Mouse (Mus musculus) midbrain, embryonic 15.5 days (tissue): ENCODE data around the gene Gm20458. TPM values are rescaled to one million over a fixed set of nuclear protein-coding genes. Genes with fewer than 3 reads are reported as not detected.

ENCODE experiments used
- ATAC-seq: fragments of 200-750 bp; cut with Nextera tagmentation; replicated peaks from 2 replicates; pipeline ENCODE4 v1.8.0; 2017; ENCODE audit warnings: moderate TSS enrichment
- H3K27ac ChIP-seq: fragments of 300-500 bp; sonication (generic); 2 replicates; pipeline ENCODE4 v1.5.1; 2015; ENCODE audit warnings: mild to moderate bottlenecking, inconsistent platforms
- H3K27me3 ChIP-seq: fragments of 300-500 bp; sonication (generic); replicated peaks from 2 replicates; pipeline ENCODE4 v1.6.1; 2015; ENCODE audit warnings: inconsistent platforms
- H3K36me3 ChIP-seq: fragments of 300-500 bp; sonication (generic); replicated peaks from 2 replicates; pipeline ENCODE4 v1.6.1; 2015; ENCODE audit warnings: inconsistent platforms
- H3K4me1 ChIP-seq: fragments of 300-500 bp; sonication (generic); 2 replicates; pipeline ENCODE4 v1.6.1; 2015; ENCODE audit warnings: inconsistent platforms
- H3K4me2 ChIP-seq: fragments of 300-500 bp; sonication (generic); 2 replicates; pipeline ENCODE4 v1.6.1; 2015; ENCODE audit warnings: inconsistent platforms, mild to moderate bottlenecking, moderate library complexity
- H3K4me3 ChIP-seq: fragments of 300-500 bp; sonication (generic); 2 replicates; pipeline ENCODE4 v1.5.1; 2015; ENCODE audit warnings: mild to moderate bottlenecking, inconsistent platforms
- H3K9ac ChIP-seq: fragments of 300-500 bp; sonication (generic); 2 replicates; pipeline ENCODE4 v1.6.1; 2015; ENCODE audit warnings: mild to moderate bottlenecking, inconsistent platforms
- H3K9me3 ChIP-seq: fragments of 300-500 bp; sonication (generic); 2 replicates; pipeline ENCODE4 v1.6.1; 2016; ENCODE audit warnings: inconsistent platforms
- WGBS: fragments of 180-500 bp; shearing (Covaris S2); methylation state at CpG from one replicate; pipeline ENCODE4 v1.1.7; 2015; ENCODE audit warnings: mixed read lengths; 5-methylcytosine and 5-hydroxymethylcytosine counted together
- polyA plus RNA-seq: library from polyadenylated mRNA; unstranded; fragments of >200 nt; fragmentation: Nextera tagmentation; extraction: Ambion mirVana; gene quantifications from 2 replicates; pipeline ENCODE4 v1.2.1, GENCODE M21; 2015

Gm20458 gene
- polyA plus RNA-seq, 1 experiment from 2014 or later, result 2.4 TPM

DNA sequence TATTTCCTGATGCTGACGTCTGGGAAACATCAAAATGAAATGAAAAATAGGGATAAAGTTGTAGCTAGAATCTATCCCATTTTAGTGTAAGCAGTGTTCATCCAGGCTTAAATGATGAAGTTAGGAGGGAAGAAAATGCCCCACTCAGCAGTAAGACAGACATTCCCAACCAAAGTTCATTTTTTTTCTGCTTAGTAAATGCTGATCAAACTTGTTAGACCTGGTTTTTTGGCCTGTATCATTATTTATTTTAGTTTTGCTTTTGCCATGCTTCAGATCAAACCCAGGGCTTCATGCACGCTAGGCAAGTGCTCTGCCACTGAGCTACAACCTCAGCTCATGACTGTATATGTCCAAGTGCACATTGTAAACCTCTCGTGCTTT is 14.7 kb upstream of the Gm20458 start:
- H3K9ac ChIP-seq, result no peak overlapping the region
- no peak for ATAC-seq
- H3K4me2 ChIP-seq, result no peak overlapping the region
- WGBS, result 84% methylated on average over 3 of the region's 3 CpGs
- no peaks in the 10 kb centered on the region for H3K9me3 ChIP-seq
- H3K4me1 ChIP-seq, result peaks cover 20% of the 10 kb centered on the region
- no peak overlapping the region for H3K4me3 ChIP-seq
- H3K36me3 ChIP-seq, result no peaks in the 10 kb centered on the region
- peaks cover 12% of the 10 kb centered on the region; the same call in 1 of the 2 replicates for H3K27me3 ChIP-seq
- no peak overlapping the region for H3K27ac ChIP-seq

DNA sequence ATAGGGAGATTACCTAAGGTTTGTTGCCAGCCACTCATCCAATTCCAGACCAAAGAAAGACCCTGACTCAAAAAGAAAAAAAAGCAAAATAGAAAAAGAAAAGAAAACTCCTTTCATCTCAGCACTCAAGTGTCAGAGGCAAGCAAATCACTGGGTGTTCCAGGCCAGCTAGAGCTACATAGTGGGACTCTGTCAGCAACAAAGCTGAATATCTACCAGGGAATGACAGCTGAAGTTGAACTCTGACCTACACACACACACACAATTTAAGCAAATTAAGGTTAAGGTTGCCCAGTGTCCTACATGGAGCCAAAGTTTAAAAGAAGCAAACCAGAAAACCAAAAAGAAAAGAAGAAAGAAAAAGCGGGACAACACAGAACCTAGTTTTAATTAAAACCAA is 12.6 kb upstream of the Gm20458 start:
- Histone ChIP-seq H3K9me3 (no peaks in the 10 kb centered on the region), H3K4me3 (no peak overlapping the region), H3K4me2 (no peak overlapping the region), H3K4me1 (peaks cover 7% of the 10 kb centered on the region), H3K36me3 (no peaks in the 10 kb centered on the region), H3K27me3 (no peaks in the 10 kb centered on the region), H3K27ac (no peak overlapping the region), H3K9ac (no peak overlapping the region)
- 94% methylated on average over 1 of the region's 1 CpGs for WGBS
- no peak for ATAC-seq

DNA sequence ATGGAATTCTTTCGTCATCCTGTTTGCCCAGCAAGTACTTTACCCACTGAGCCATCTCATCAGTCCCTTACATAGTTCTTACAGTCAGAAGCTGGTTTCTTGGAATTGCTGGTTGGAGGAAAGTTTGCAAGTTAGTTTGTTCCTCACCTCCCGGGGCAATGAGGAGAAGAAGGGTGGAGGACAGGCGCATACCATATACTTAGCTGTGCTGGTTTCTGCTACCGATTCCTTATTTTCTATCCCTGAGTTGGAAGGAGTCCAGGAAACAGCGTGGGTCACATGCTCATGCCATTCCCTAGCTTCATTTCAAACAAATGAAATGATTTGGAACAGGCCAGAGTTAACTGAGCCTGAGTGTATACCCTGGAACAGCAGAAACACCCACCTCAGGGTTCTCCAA is 11.8 kb upstream of the Gm20458 start:
- Histone ChIP-seq H3K4me2 (no peak overlapping the region), H3K27ac (no peak overlapping the region)
- 82% methylated on average over 5 of the region's 5 CpGs for WGBS

GRCm38 (mm10) chr2:164449341-164450042 is 11.3 kb upstream of the Gm20458 start:
- WGBS, result 93% methylated on average over 14 of the region's 14 CpGs
- ATAC-seq, result no peak

More for the DNA sequence above, 11.8 kb upstream of the Gm20458 start:
- Histone ChIP-seq H3K4me1 (no peaks in the 10 kb centered on the region), H3K9ac (no peak overlapping the region), H3K27me3 (no peaks in the 10 kb centered on the region), H3K9me3 (no peaks in the 10 kb centered on the region), H3K36me3 (no peaks in the 10 kb centered on the region), H3K4me3 (no peak overlapping the region)
- ATAC-seq, result no peak

GRCm38 (mm10) chr2:164452000-164452676 is 8.6 kb upstream of the Gm20458 start:
- no peaks in the 10 kb centered on the region for H3K9me3 ChIP-seq
- no peak for ATAC-seq
- no peak overlapping the region for H3K9ac ChIP-seq
- no peaks in the 10 kb centered on the region for H3K36me3 ChIP-seq
- H3K4me2 ChIP-seq, result no peak overlapping the region
- no peak overlapping the region for H3K27ac ChIP-seq
- H3K4me1 ChIP-seq, result 0 out of 2 replicates have a peak, but pooled peaks cover 6% of the 10 kb centered on the region
- H3K4me3 ChIP-seq, result no peak overlapping the region
- no peaks in the 10 kb centered on the region; the same call in 1 of the 2 replicates for H3K27me3 ChIP-seq
- WGBS, result 44% methylated on average over 13 of the region's 13 CpGs

More at GRCm38 (mm10) chr2:164449341-164450042, 11.3 kb upstream of the Gm20458 start:
- Histone ChIP-seq H3K27me3 (no peaks in the 10 kb centered on the region), H3K4me1 (no peaks in the 10 kb centered on the region), H3K9me3 (no peaks in the 10 kb centered on the region), H3K36me3 (no peaks in the 10 kb centered on the region), H3K9ac (no peak overlapping the region), H3K27ac (no peak overlapping the region), H3K4me2 (no peak overlapping the region), H3K4me3 (no peak overlapping the region)

- H3K4me2 ChIP-seq, result no peak overlapping the region
- WGBS, result 84% methylated on average over 14 of the region's 14 CpGs
- no peaks in the 10 kb centered on the region; the same call in 1 of the 2 replicates for H3K27me3 ChIP-seq
- H3K9me3 ChIP-seq, result no peaks in the 10 kb centered on the region
- 0 out of 2 replicates have a peak, but pooled peaks cover 6% of the 10 kb centered on the region for H3K4me1 ChIP-seq
- no peaks in the 10 kb centered on the region for H3K36me3 ChIP-seq
- ATAC-seq, result no peak
- no peak overlapping the region for H3K4me3 ChIP-seq
- no peak overlapping the region for H3K27ac ChIP-seq
- H3K9ac ChIP-seq, result no peak overlapping the region
These were observed 7.6 kb upstream of the Gm20458 start for GRCm38 (mm10) chr2:164453047-164453757.

DNA sequence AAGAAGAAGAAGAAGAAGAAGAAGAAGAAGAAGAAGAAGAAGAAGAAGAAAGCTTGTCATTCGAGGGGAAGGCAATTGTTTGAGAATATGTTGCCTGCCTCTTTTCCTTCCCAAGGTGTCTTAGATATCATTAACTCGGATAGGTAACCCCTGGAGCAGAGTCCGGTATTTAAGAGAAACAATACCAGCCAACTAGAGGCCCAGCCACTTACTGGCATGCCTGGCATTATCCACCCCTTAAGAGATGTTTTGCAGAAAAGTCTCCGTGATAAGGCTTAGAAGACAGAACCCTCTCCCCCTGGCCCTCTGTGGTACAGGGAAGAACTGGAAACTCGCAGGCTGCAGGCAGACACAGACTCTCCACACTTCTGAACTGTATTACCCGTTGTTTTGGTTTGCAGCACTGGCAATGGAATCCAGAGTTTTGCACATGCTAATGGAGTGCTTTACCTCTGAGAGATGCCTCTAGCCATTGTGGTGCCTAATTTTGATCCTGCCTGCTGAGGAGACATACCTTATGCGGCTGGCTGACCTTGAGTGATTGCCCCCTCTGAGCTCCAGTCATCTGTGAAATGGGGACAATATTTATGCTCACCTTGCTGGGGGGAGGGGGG is 6.8 kb upstream of the Gm20458 start:
- Histone ChIP-seq H3K9me3 (no peaks in the 10 kb centered on the region), H3K9ac (no peak overlapping the region), H3K4me1 (0 out of 2 replicates have a peak, but pooled peaks cover 6% of the 10 kb centered on the region), H3K27ac (no peak overlapping the region), H3K4me2 (no peak overlapping the region), H3K4me3 (no peak overlapping the region), H3K27me3 (no peaks in the 10 kb centered on the region; the same call in 1 of the 2 replicates), H3K36me3 (no peaks in the 10 kb centered on the region)
- no peak for ATAC-seq
- WGBS, result 76% methylated on average over 7 of the region's 7 CpGs

- Histone ChIP-seq H3K27ac (no peak overlapping the region), H3K27me3 (no peaks in the 10 kb centered on the region; the same call in 1 of the 2 replicates), H3K9me3 (no peaks in the 10 kb centered on the region), H3K4me2 (no peak overlapping the region), H3K4me1 (0 out of 2 replicates have a peak, but pooled peaks cover 6% of the 10 kb centered on the region), H3K4me3 (no peak overlapping the region), H3K9ac (no peak overlapping the region), H3K36me3 (no peaks in the 10 kb centered on the region)
- ATAC-seq, result no peak
- WGBS, result 88% methylated on average over 10 of the region's 10 CpGs
These were observed 5.9 kb upstream of the Gm20458 start for GRCm38 (mm10) chr2:164454846-164455245.

- Histone ChIP-seq H3K27ac (no peak overlapping the region), H3K4me3 (no peak overlapping the region), H3K27me3 (no peaks in the 10 kb centered on the region; the same call in 1 of the 2 replicates), H3K9me3 (no peaks in the 10 kb centered on the region), H3K36me3 (no peaks in the 10 kb centered on the region), H3K4me2 (no peak overlapping the region), H3K4me1 (0 out of 2 replicates have a peak, but pooled peaks cover 6% of the 10 kb centered on the region), H3K9ac (no peak overlapping the region)
- 79% methylated on average over 6 of the region's 6 CpGs for WGBS
- no peak for ATAC-seq
These were observed 5.2 kb upstream of the Gm20458 start for GRCm38 (mm10) chr2:164455421-164456190.

DNA sequence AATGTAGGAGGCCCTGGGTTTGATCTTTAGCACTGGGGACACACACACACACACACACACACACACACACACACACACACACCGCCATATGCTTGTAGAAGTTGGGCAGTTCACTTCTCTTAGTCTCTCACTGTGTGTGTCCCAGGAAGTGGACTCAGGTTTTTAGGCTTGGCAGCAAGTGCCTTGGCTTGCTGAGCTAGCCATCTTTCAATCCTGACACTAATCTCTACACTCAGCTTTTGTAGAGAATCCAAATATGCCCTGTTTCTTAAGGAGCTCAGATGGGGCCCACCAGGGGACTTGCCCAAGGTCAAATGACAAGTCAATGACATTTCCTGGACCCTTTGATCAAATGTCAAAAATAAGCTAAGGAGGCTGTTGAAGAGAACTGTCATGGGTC is 4.4 kb upstream of the Gm20458 start:
- 0 out of 2 replicates have a peak, but pooled peaks cover 6% of the 10 kb centered on the region for H3K4me1 ChIP-seq
- H3K9ac ChIP-seq, result no peak overlapping the region; the same call in 1 of the 2 replicates
- ATAC-seq, result no peak
- no peaks in the 10 kb centered on the region for H3K9me3 ChIP-seq
- H3K27ac ChIP-seq, result no peak overlapping the region
- 90% methylated on average over 1 of the region's 1 CpGs for WGBS
- no peaks in the 10 kb centered on the region; the same call in 1 of the 2 replicates for H3K27me3 ChIP-seq
- H3K4me2 ChIP-seq, result peak overlapping the region; percentile 30; the same call in 1 of the 2 replicates
- no peak overlapping the region for H3K4me3 ChIP-seq
- no peaks in the 10 kb centered on the region for H3K36me3 ChIP-seq

DNA sequence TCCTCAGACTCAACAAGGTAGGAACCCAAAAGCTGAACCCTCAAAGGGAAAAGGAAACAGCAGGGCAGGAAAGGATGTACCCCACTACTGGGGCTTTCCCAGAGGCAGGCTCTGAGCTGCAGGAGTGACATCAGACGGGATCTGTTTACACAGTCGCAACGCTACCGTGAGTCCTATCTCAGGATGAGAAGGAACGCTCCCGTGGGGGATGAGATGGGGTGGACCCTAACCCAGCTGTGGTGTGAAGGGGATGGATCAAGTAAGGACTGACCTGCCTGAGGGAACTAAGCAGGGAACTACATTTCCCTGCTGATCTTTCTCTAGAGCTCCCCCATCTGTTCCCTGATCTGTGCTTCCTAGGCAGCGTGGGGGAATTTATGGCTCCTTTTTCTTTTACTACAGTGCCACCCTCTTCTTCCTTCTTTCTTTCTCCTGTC is 3.9 kb upstream of the Gm20458 start, which contains the start of gene Sys1:
TSS of gene Sys1 (plus strand) at position 101 of the 437 bp plus-strand sequence.
- H3K27ac ChIP-seq, result no peak within 1 kb of the TSS
- ATAC-seq, result no peak
- no peaks in the 10 kb centered on the region for H3K36me3 ChIP-seq
- H3K4me1 ChIP-seq, result peaks cover 9% of the 10 kb centered on the region
- H3K4me3 ChIP-seq, result no peak within 1 kb of the TSS
- WGBS, result 5% methylated on average over 7 of the region's 7 CpGs
- H3K9me3 ChIP-seq, result no peaks in the 10 kb centered on the region
- no peaks in the 10 kb centered on the region; the same call in 1 of the 2 replicates for H3K27me3 ChIP-seq
- H3K4me2 ChIP-seq, result peak within 1 kb of the TSS; percentile 30
- H3K9ac ChIP-seq, result peak within 1 kb of the TSS; percentile 13; the same call in 1 of the 2 replicates
